8 mouse cellular contexts compared by ENCODE assay signal in genomic region chr16:17234916-17235665, GRCm38 (mm10). TPM values are rescaled to one million over a fixed set of nuclear protein-coding genes. Genes with fewer than 3 reads are reported as not detected.
DNase-seq lines count a peak whose midpoint lies in the region; ATAC-seq and TF ChIP-seq lines count a peak whose summit lies in the region.

No protein-coding gene starts in this region.

- peak; percentile 67 for DNase-seq in right cerebral cortex, adult 18-20 months
- DNase-seq in right cerebral cortex, postnatal 4 days: no peak
- no peak for DNase-seq in hindbrain, embryonic 14.5 days (ENCODE audit: low spot score)
- DNase-seq in embryo, embryonic 10.5 days (ENCODE audit: low spot score): no peak

- no peak for TF ChIP-seq POLR2A in myocyte (IDR thresholded peaks at IDR 0.05; ENCODE audit: insufficient read length, low read depth)

- no peak overlapping the region for H3ac ChIP-seq in myocyte (ENCODE audit: control insufficient read depth, insufficient read length)

- H3K36me3 ChIP-seq in embryonic facial prominence, embryonic 13.5 days: no peaks in the 10 kb centered on the region
- H3K36me3 ChIP-seq in hindbrain, embryonic 14.5 days (replicated peaks; ENCODE audit: control insufficient read depth, insufficient read depth): no peaks in the 10 kb centered on the region
- no peaks in the 10 kb centered on the region for H3K36me3 ChIP-seq in limb, embryonic 13.5 days
- H3K36me3 ChIP-seq in myocyte (ENCODE audit: control insufficient read depth, insufficient read depth): no peaks in the 10 kb centered on the region

- H3K9me3 ChIP-seq in embryonic facial prominence, embryonic 13.5 days: no peaks in the 10 kb centered on the region
- H3K9me3 ChIP-seq in hindbrain, embryonic 14.5 days (ENCODE audit: control insufficient read depth, low read length): no peaks in the 10 kb centered on the region
- H3K9me3 ChIP-seq in limb, embryonic 13.5 days: peaks cover 1% of the 10 kb centered on the region; the same call in 1 of the 2 replicates

- peak overlapping the region; percentile 80 for H3K4me3 ChIP-seq in embryonic facial prominence, embryonic 13.5 days
- H3K4me3 ChIP-seq in hindbrain, embryonic 14.5 days (replicated peaks; ENCODE audit: low read length): peak overlapping the region; percentile 89
- H3K4me3 ChIP-seq in limb, embryonic 13.5 days: peak overlapping the region; percentile 87
- peak overlapping the region; percentile 47 for H3K4me3 ChIP-seq in myocyte

- peak overlapping the region; percentile 95 for H3K9ac ChIP-seq in embryonic facial prominence, embryonic 13.5 days
- peak overlapping the region; percentile 95 for H3K9ac ChIP-seq in hindbrain, embryonic 14.5 days
- peak overlapping the region; percentile 93 for H3K9ac ChIP-seq in limb, embryonic 13.5 days

- peak overlapping the region; percentile 88 for H3K27ac ChIP-seq in embryonic facial prominence, embryonic 13.5 days
- peak overlapping the region; percentile 95; the same call in 1 of the 2 replicates for H3K27ac ChIP-seq in hindbrain, embryonic 14.5 days
- H3K27ac ChIP-seq in limb, embryonic 13.5 days: peak overlapping the region; percentile 86

- peaks cover 23% of the 10 kb centered on the region for H3K79me2 ChIP-seq in myocyte (ENCODE audit: control insufficient read depth, insufficient read depth)

- ATAC-seq in embryonic facial prominence, embryonic 13.5 days (ENCODE audit: insufficient number of reproducible peaks, insufficient read depth, low FRiP score, low TSS enrichment, low read depth): no peak
- ATAC-seq in hindbrain, embryonic 14.5 days (ENCODE audit: low FRiP score): no peak
- no peak for ATAC-seq in limb, embryonic 13.5 days (ENCODE audit: low FRiP score, low read depth)
- ATAC-seq in monocyte, adult 5-6 weeks (replicated peaks; ENCODE audit: insufficient number of reproducible peaks, low FRiP score, low TSS enrichment, poor library complexity, severe bottlenecking): no peak

- H3K4me2 ChIP-seq in embryonic facial prominence, embryonic 13.5 days: peak overlapping the region; percentile 85
- H3K4me2 ChIP-seq in hindbrain, embryonic 14.5 days (replicated peaks): peak overlapping the region; percentile 90
- H3K4me2 ChIP-seq in limb, embryonic 13.5 days (replicated peaks): peak overlapping the region; percentile 95
- H3K4me2 ChIP-seq in myocyte (ENCODE audit: low read depth): peak overlapping the region; percentile 96

- H3K4me1 ChIP-seq in embryonic facial prominence, embryonic 13.5 days: peaks cover 38% of the 10 kb centered on the region
- H3K4me1 ChIP-seq in hindbrain, embryonic 14.5 days (replicated peaks; ENCODE audit: control insufficient read depth, insufficient read depth, low read length): peaks cover 26% of the 10 kb centered on the region
- H3K4me1 ChIP-seq in limb, embryonic 13.5 days: peaks cover 59% of the 10 kb centered on the region

- H3K27me3 ChIP-seq in embryonic facial prominence, embryonic 13.5 days: no peaks in the 10 kb centered on the region
- H3K27me3 ChIP-seq in hindbrain, embryonic 14.5 days (ENCODE audit: control insufficient read depth, insufficient read depth, low read length): no peaks in the 10 kb centered on the region
- H3K27me3 ChIP-seq in limb, embryonic 13.5 days: no peaks in the 10 kb centered on the region
- H3K27me3 ChIP-seq in myocyte (ENCODE audit: control insufficient read depth, insufficient read depth, insufficient read length): no peaks in the 10 kb centered on the region

- 36% methylated on average over 9 of the region's 9 CpGs for WGBS in embryonic facial prominence, embryonic 13.5 days
- WGBS in hindbrain, embryonic 14.5 days: 47% methylated on average over 9 of the region's 9 CpGs
- 17% methylated on average over 9 of the region's 9 CpGs for WGBS in limb, embryonic 13.5 days

TF ChIP-seq in myocyte, 11 proteins besides CTCF, POLR2A, EP300 and RAD21:
- TF ChIP-seq USF1 (IDR thresholded peaks at IDR 0.05; ENCODE audit: low read depth): no peak
- no peak for TF ChIP-seq REST (IDR thresholded peaks at IDR 0.05; ENCODE audit: insufficient read depth, insufficient read length)
- no peak for TF ChIP-seq MAX (IDR thresholded peaks at IDR 0.05; ENCODE audit: low read depth)
- TF ChIP-seq CEBPB (IDR thresholded peaks at IDR 0.05; ENCODE audit: insufficient read depth, poor library complexity, severe bottlenecking): no peak
- no peak for TF ChIP-seq MYOD1 (IDR thresholded peaks at IDR 0.05; ENCODE audit: control insufficient read depth in 1 of 3, insufficient read length in 2 of 3, low read depth in 2 of 3)
- no peak for TF ChIP-seq TCF3 (IDR thresholded peaks at IDR 0.05; ENCODE audit: insufficient read length, low read depth)
- no peak for TF ChIP-seq POLR2AphosphoS2 (IDR thresholded peaks at IDR 0.05; ENCODE audit: insufficient read length, low read depth)
- no peak for TF ChIP-seq E2F4 (IDR thresholded peaks at IDR 0.05; ENCODE audit: insufficient read depth)
- no peak for TF ChIP-seq SRF (IDR thresholded peaks at IDR 0.05; ENCODE audit: control insufficient read depth, insufficient read length, low read depth)

RNA-seq across cellular contexts. Expression of gene Hic2, which starts 1.7 kb away (rescaled TPM):
- polyA plus RNA-seq in embryonic facial prominence, embryonic 13.5 days (2015; fragmentation: Nextera tagmentation; extraction: Ambion mirVana): 6.3 and 7.1 TPM in 2 replicates
- 5.1 and 5.5 TPM in 2 replicates for polyA plus RNA-seq in hindbrain, embryonic 14.5 days (2014; fragmentation: Nextera tagmentation; extraction: Ambion mirVana)
- polyA plus RNA-seq in limb, embryonic 13.5 days (2015; fragmentation: Nextera tagmentation; extraction: Ambion mirVana): 9.1 and 9.3 TPM in 2 replicates
- 1.1 TPM for polyA plus RNA-seq in myocyte (2012; fragmentation: generic; extraction: Trizol)
- total RNA-seq in monocyte, adult 5-6 weeks (2017): 2.3 to 8.0 TPM (median 7.2 TPM) in 3 replicates

RNA-seq across cellular contexts. Expression of gene Rimbp3, which starts 26.7 kb away (rescaled TPM):
- 0.35 and 0.43 TPM in 2 replicates for polyA plus RNA-seq in embryonic facial prominence, embryonic 13.5 days (2015; fragmentation: Nextera tagmentation; extraction: Ambion mirVana)
- polyA plus RNA-seq in hindbrain, embryonic 14.5 days (2014; fragmentation: Nextera tagmentation; extraction: Ambion mirVana): 2.0 and 2.2 TPM in 2 replicates
- 0.28 and 0.38 TPM in 2 replicates for polyA plus RNA-seq in limb, embryonic 13.5 days (2015; fragmentation: Nextera tagmentation; extraction: Ambion mirVana)
- polyA plus RNA-seq in myocyte (2012; fragmentation: generic; extraction: Trizol): 0.07 TPM
- total RNA-seq in monocyte, adult 5-6 weeks (2017): 0.10 to 0.19 TPM in 2 of 3 replicates, not detected in the other

RNA-seq across cellular contexts. Expression of gene Ube2l3, which starts 32.6 kb away (rescaled TPM):
- 348 TPM in 2 replicates for polyA plus RNA-seq in embryonic facial prominence, embryonic 13.5 days (2015; fragmentation: Nextera tagmentation; extraction: Ambion mirVana)
- 278 and 290 TPM in 2 replicates for polyA plus RNA-seq in hindbrain, embryonic 14.5 days (2014; fragmentation: Nextera tagmentation; extraction: Ambion mirVana)
- polyA plus RNA-seq in limb, embryonic 13.5 days (2015; fragmentation: Nextera tagmentation; extraction: Ambion mirVana): 356 and 360 TPM in 2 replicates
- 124 TPM for polyA plus RNA-seq in myocyte (2012; fragmentation: generic; extraction: Trizol)
- total RNA-seq in monocyte, adult 5-6 weeks (2017): 72.4 to 90.6 TPM (median 82.3 TPM) in 3 replicates

RNA-seq across cellular contexts. Expression of gene Tmem191c, which starts 40.8 kb away (rescaled TPM):
- 12.7 and 13.6 TPM in 2 replicates for polyA plus RNA-seq in embryonic facial prominence, embryonic 13.5 days (2015; fragmentation: Nextera tagmentation; extraction: Ambion mirVana)
- 36.6 and 45.7 TPM in 2 replicates for polyA plus RNA-seq in hindbrain, embryonic 14.5 days (2014; fragmentation: Nextera tagmentation; extraction: Ambion mirVana)
- polyA plus RNA-seq in limb, embryonic 13.5 days (2015; fragmentation: Nextera tagmentation; extraction: Ambion mirVana): 12.6 and 14.3 TPM in 2 replicates
- polyA plus RNA-seq in myocyte (2012; fragmentation: generic; extraction: Trizol): 2.7 TPM
- total RNA-seq in monocyte, adult 5-6 weeks (2017): 5.1 to 12.9 TPM (median 8.6 TPM) in 3 replicates
